Mouse (Mus musculus) erythroblast, embryonic 14.5 days (primary cell): ENCODE results near the gene Lrg1. TPM values are rescaled to one million over a fixed set of nuclear protein-coding genes. Genes with fewer than 3 reads are reported as not detected.

ENCODE experiments used
- H3K27me3 ChIP-seq: 2 replicates; pipeline ENCODE4 v1.6.1; 2012; ENCODE audit warnings: inconsistent platforms; ENCODE audit not compliant: control insufficient read depth
- H3K36me3 ChIP-seq: 2 replicates; pipeline ENCODE4 v1.6.1; 2012; ENCODE audit warnings: mild to moderate bottlenecking, inconsistent platforms; ENCODE audit not compliant: control insufficient read depth
- H3K4me1 ChIP-seq: 2 replicates; pipeline ENCODE4 v1.6.1; 2012; ENCODE audit warnings: inconsistent platforms; ENCODE audit not compliant: control insufficient read depth
- H3K4me3 ChIP-seq: replicated peaks from 2 replicates; pipeline ENCODE3; 2012; ENCODE audit warnings: moderate library complexity, mild to moderate bottlenecking, inconsistent platforms
- H3K9me3 ChIP-seq: 2 replicates; pipeline ENCODE4 v1.6.1; 2012; ENCODE audit warnings: low read length, inconsistent platforms, mixed read lengths; ENCODE audit not compliant: control insufficient read depth
- GATA1 ChIP-seq: IDR thresholded peaks from 2 replicates; pipeline ENCODE4 v1.6.1; 2012; ENCODE audit warnings: low read length, inconsistent platforms, mixed read lengths
- TAL1 ChIP-seq: IDR thresholded peaks from 3 replicates; pipeline ENCODE4 v1.6.1; 2012; ENCODE audit warnings: low read length, inconsistent platforms, mixed read lengths
- polyA plus RNA-seq: library from polyadenylated mRNA; stranded (reverse); fragments of >175 nt; gene quantifications from 2 replicates; pipeline ENCODE4 v1.2.3, GENCODE M21; 2012

The Lrg1 gene
- polyA plus RNA-seq, 1 experiment: 0.03 TPM

DNA sequence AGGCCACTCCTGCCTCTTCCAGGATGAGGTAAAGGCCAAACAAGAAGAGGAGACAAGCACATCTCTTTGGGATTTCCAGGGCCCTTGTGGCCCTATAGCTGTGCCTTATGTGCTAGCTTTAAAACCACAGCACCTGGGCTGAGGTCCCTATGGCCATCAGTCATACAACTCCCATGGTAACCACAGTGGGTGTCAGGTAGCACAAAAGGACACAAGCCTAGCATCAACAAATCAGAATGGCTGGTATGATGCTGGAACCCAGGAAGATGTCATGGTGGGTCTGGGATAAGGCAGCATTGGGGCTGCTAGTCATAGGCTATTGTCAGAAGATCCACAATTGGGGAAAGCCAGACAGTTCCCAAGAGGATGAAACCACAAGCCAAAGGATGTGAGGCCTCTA lies 50.7 kb downstream of the Lrg1 start:
- no peaks in the 10 kb centered on the region; the same call in 1 of the 2 replicates for H3K9me3 ChIP-seq
- H3K4me3 ChIP-seq: no peak overlapping the region
- TF ChIP-seq GATA1 (no peak), TAL1 (no peak)
- peaks cover 67% of the 10 kb centered on the region for H3K36me3 ChIP-seq
- H3K27me3 ChIP-seq: no peaks in the 10 kb centered on the region
- peaks cover 32% of the 10 kb centered on the region for H3K4me1 ChIP-seq

Other genes starting within 250 kb of the Lrg1 start
- not detected in 2 replicates for gene Zfp119a, start 243.1 kb downstream of the Lrg1 start, polyA plus RNA-seq
- gene Zfp959, start 229.9 kb downstream of the Lrg1 start, polyA plus RNA-seq: 0.06 and 0.10 TPM in 2 replicates
- gene Zfp119b, start 172.5 kb downstream of the Lrg1 start, polyA plus RNA-seq: not detected in 2 replicates
- gene Ebi3, start 169.4 kb downstream of the Lrg1 start, polyA plus RNA-seq: 0.34 and 0.37 TPM in 2 replicates
- gene Yju2, start 162.9 kb downstream of the Lrg1 start, polyA plus RNA-seq: 1.6 and 1.7 TPM in 2 replicates
- gene Shd, start 151.5 kb downstream of the Lrg1 start, polyA plus RNA-seq: not detected in 2 replicates
- gene Fsd1, start 135.5 kb downstream of the Lrg1 start, polyA plus RNA-seq: not detected in 2 replicates
- 0.04 TPM in 1 of 2 replicates, not detected in the other for gene Stap2, start 116.4 kb downstream of the Lrg1 start, polyA plus RNA-seq
- 0.76 and 1.1 TPM in 2 replicates for gene Mpnd, start 116.3 kb downstream of the Lrg1 start, polyA plus RNA-seq
- gene Sh3gl1, start 85.4 kb downstream of the Lrg1 start, polyA plus RNA-seq: 5.9 TPM in 2 replicates
- 10.0 and 11.6 TPM in 2 replicates for gene Chaf1a, start 81.6 kb downstream of the Lrg1 start, polyA plus RNA-seq
- gene Ubxn6, start 47.0 kb downstream of the Lrg1 start, polyA plus RNA-seq: 3.4 and 4.0 TPM in 2 replicates
- gene Hdgfl2, start 42.4 kb downstream of the Lrg1 start, polyA plus RNA-seq: 35.9 and 38.5 TPM in 2 replicates
- gene Plin4, start 12.2 kb downstream of the Lrg1 start, polyA plus RNA-seq: not detected in 2 replicates
- gene Plin5, start 4.4 kb downstream of the Lrg1 start, polyA plus RNA-seq: not detected in 2 replicates
- 0.05 and 0.06 TPM in 2 replicates for gene Sema6b, start 18.3 kb upstream of the Lrg1 start, polyA plus RNA-seq
- 0.07 and 0.10 TPM in 2 replicates for gene Tnfaip8l1, start 40.5 kb upstream of the Lrg1 start, polyA plus RNA-seq
- 1.7 and 1.8 TPM in 2 replicates for gene Mydgf, start 61.9 kb upstream of the Lrg1 start, polyA plus RNA-seq
- 5.6 and 6.1 TPM in 2 replicates for gene Dpp9, start 96.9 kb upstream of the Lrg1 start, polyA plus RNA-seq
- gene Fem1a, start 134.8 kb upstream of the Lrg1 start, polyA plus RNA-seq: 0.64 and 0.80 TPM in 2 replicates
- gene Ticam1, start 154.8 kb upstream of the Lrg1 start, polyA plus RNA-seq: 0.90 and 0.96 TPM in 2 replicates
- 0.86 and 1.3 TPM in 2 replicates for gene Plin3, start 170.9 kb upstream of the Lrg1 start, polyA plus RNA-seq
- gene Arrdc5, start 178.3 kb upstream of the Lrg1 start, polyA plus RNA-seq: not detected in 2 replicates
- gene Uhrf1, start 181.3 kb upstream of the Lrg1 start, polyA plus RNA-seq: 30.4 and 30.5 TPM in 2 replicates
- 1.1 and 2.2 TPM in 2 replicates for gene Kdm4b, start 204.1 kb upstream of the Lrg1 start, polyA plus RNA-seq